Mouse (Mus musculus) brain, adult 10 weeks (tissue): ENCODE results near the gene Gm9821. TPM values are rescaled to one million over a fixed set of nuclear protein-coding genes. Genes with fewer than 3 reads are reported as not detected.

Source experiments
- polyA plus RNA-seq: library from polyadenylated mRNA; stranded (reverse); fragments of 350-450 nt; fragmentation: Illumina TruSeq; extraction: RNeasy Lipid Tissue Mini Kit (QIAGEN cat#74804); gene quantifications from one replicate; pipeline ENCODE4 v1.2.3, GENCODE M21; 2015; ENCODE audit warnings: low read depth, low replicate concordance

Gene Gm9821
- polyA plus RNA-seq: not detected

DNA sequence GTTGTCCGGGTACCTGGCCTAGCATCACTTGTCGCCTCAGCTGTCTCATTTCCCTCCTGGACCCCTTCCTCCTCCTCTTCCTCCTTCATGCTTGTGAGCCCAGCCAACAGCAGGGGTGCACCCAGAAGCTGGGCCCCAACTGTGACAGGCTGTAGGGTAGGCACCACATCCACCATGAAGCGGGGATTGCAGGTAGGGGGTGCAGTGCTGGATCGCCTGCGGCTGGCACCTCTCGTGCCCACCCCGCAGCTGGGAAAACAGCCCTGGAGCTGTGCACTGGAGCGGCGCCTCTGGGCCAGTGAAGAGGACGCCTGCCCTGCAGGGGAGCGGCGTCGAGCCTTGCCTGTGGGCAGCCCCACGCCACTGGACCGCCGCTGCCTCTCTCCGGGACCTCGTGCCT lies at the start of gene Gm9821:
Gene Gm9821, plus strand, starts transcription at position 221 of the 400 bp plus-strand sequence.

DNA sequence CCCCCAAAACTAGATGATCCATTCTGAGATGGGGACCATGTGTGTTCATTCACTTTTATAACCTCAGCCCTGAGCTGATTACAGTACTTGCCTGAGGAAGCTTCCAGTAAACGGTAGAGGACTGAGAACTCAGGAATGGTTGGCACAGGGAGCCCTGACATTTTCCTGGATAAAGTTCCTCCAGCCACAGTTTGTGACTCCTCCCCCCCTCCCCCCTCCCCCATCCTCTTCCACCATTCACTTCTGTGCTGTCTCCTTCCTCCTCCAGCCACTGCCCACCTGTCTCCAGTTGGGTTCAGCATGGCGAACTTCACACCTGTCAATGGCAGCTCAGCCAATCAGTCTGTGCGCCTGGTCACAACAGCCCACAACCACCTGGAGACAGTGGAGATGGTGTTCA lies 18.6 kb upstream of the Gm9821 start, which contains the start of gene Chrm4:
Gene Chrm4, plus strand, starts transcription at position 301 of the 400 bp plus-strand sequence.

DNA sequence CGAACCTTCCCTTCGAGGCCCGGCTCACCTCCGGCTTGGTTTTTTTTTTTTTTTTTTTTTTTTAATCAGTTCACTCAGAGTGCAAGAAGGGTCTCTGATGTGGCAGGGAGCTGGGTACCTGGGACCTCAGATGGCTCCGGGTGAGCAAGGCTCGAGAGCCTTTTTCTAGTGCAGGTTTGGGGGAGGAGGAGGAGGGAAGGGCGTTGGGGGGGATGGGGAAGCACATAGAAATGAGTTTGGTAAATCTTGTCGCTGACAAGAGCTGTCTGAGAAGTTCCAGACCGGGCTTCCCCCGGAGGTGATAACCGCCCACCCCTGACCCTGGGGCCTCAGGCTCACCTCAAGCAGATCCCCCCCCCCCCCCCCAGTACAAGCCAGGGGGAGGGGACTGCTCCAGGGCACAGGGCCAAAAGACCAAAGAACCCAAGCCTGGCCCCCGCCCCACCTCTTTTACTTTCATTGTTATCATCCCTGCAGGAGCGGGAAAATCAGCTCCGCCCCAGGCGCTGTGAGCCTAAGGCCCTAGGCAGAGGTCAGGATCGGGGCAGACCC lies 13.3 kb upstream of the Gm9821 start, which contains the start of gene Mdk:
Gene Mdk, minus strand, starts transcription at position 138 of the 552 bp plus-strand sequence.

DNA sequence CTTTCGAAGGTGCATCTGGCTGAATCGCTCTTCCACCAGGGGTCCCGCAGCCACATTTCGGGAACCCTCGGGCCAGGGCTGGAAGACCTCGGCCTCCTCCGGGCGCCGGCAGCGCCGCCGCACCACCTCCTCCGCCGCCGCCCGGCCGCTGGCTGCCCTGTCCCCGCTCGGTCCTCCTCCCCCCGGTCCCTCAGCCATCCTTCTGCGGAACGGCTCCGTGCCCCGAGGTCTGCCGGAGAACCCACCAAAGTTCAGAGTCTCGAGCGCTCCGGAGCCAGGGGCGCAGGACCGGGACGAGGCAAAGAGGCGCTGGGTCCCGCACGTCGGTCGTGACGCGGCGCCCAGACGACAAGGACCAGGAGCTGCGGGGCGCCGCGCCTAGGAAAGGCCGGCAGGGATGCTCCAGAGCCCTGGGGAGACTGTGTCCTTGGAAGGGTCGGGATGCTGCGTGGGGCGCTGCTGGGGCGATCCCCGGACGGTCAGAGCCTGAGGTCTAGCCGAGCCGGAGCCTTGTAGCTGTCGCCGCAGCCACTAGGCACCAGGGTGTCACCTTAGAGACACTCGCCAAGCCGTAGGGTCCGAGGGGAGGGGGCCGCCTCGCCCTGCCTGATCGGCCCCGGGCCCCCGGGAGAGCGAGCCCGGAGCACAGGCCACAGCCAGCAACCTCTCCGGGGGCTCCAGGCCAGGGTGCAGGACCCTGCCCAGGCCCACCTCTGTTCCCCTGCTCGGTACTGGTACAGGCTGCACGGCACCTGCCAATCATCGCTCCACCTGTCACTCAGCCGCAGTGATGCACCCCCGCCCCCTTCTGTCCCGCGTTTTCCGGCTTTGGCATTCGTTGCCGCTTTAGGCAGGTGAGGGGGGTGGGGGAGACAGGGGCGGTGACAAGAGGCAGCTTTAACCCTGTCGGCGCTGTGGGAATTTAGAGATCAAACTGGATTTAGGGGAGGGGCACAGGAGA lies 30.4 kb downstream of the Gm9821 start, which contains the start of gene Dgkz:
Gene Dgkz, minus strand, starts transcription at position 284 of the 961 bp plus-strand sequence.

Other genes with a start within 250 kb of the Gm9821 start
- 78.6 TPM for gene Atg13, start 235.1 kb upstream of the Gm9821 start, polyA plus RNA-seq
- gene Harbi1, start 234.9 kb upstream of the Gm9821 start, polyA plus RNA-seq: 11.6 TPM
- gene Ambra1, start 215.6 kb upstream of the Gm9821 start, polyA plus RNA-seq: 30.2 TPM
- gene Chrm4, start 18.5 kb upstream of the Gm9821 start, polyA plus RNA-seq: 24.9 TPM
- 34.4 TPM for gene Mdk, start 13.4 kb upstream of the Gm9821 start, polyA plus RNA-seq
- gene Dgkz, start 30.2 kb downstream of the Gm9821 start, polyA plus RNA-seq: 345 TPM
- gene Creb3l1, start 78.8 kb downstream of the Gm9821 start, polyA plus RNA-seq: 2.3 TPM
- gene Phf21a, start 147.4 kb downstream of the Gm9821 start, polyA plus RNA-seq: 35.5 TPM